Mouse (Mus musculus) cortical plate, adult 2 months (tissue): ENCODE measurements around the gene Kirrel3.
A peak's percentile ranks its signal among the peaks of the same experiment; 100 is the strongest.

Source experiments
- CTCF ChIP-seq: fragments of 200-500 bp; IDR thresholded peaks from 2 replicates; pipeline ENCODE4 v1.5.1; 2011; ENCODE audit warnings: mild to moderate bottlenecking, control low read depth, low read length; ENCODE audit not compliant: insufficient read depth; ENCODE audit errors: extremely low read depth
- POLR2A ChIP-seq: fragments of 200-500 bp; IDR thresholded peaks from 2 replicates; pipeline ENCODE4 v1.6.1; 2011; ENCODE audit warnings: mild to moderate bottlenecking, low read length, control low read depth; ENCODE audit not compliant: insufficient read depth; ENCODE audit errors: extremely low read depth

DNA sequence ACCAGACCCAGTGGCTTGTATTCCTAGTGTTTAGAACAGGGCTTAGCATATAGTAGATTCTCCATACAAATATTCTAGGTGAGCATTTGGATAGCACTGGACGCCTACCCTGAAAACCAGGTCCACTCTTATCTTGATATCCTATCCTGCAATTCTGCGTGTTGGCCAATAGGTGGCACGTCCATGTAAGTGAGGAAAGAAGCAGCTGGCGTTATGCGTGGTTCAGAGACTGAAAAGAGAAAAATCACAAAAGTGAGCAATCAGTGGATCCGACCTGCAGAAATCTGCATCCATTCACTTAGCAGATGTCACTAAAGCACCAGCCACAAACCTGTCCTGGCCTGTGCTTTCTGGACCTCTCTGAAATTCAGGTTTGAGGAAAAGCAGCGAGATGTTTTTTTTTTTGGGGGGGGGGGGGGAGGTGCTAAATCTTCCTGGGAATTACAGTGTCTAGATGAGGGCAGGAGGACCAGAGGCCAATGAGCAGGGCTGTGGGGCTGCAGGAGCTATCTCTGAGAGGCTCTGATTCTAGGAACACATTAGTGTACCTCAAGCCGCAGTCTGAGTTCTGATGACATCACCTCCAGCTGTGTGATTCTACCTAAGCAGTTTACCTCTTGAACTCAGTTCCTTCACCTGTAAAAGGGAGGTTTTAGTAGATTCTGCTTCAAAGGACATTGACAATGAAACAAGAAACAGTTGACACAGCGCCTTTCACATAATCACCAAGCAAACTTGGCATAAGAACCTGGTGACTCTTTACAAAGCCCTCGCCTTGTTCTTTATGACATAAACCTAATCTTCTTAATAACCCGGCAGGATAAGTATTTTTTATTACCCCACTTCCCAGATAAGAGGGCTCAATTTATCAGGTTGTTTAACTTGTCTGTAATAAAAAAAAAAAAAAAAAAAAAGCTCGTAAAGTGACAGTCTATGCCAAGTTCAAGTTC lies 498.1 kb downstream of the Kirrel3 start:
- TF ChIP-seq POLR2A (no peak), CTCF (peak; percentile 86)
